Mouse (Mus musculus) liver, embryonic 11.5 days (tissue): Measurements from ENCODE around the gene Hist1h1d. TPM values are rescaled to one million over a fixed set of nuclear protein-coding genes. Genes with fewer than 3 reads are reported as not detected.

Experiments used
- ATAC-seq: fragments of 200-750 bp; cut with Nextera tagmentation; replicated peaks from 2 replicates; pipeline ENCODE4 v1.8.0; 2017; ENCODE audit warnings: moderate number of reproducible peaks, mild to moderate bottlenecking, moderate TSS enrichment, moderate library complexity; ENCODE audit not compliant: low FRiP score
- DNase-seq: peaks from one replicate; pipeline ENCODE4 v3.0.0-alpha.2; 2017; ENCODE audit warnings: low spot score
- H3K27ac ChIP-seq: fragments of 300-500 bp; sonication (generic); 2 replicates; pipeline ENCODE4 v1.5.1; 2014; ENCODE audit warnings: mild to moderate bottlenecking, low read depth, low read length, control low read depth
- H3K27me3 ChIP-seq: fragments of 300-500 bp; sonication (generic); replicated peaks from 2 replicates; pipeline ENCODE4 v1.6.1; 2014; ENCODE audit warnings: low read length, mixed read lengths; ENCODE audit not compliant: control insufficient read depth, insufficient read depth
- H3K36me3 ChIP-seq: fragments of 300-500 bp; sonication (generic); 2 replicates; pipeline ENCODE4 v1.6.1; 2014; ENCODE audit warnings: mild to moderate bottlenecking, low read length, moderate library complexity, mixed read lengths; ENCODE audit not compliant: control insufficient read depth, insufficient read depth
- H3K4me1 ChIP-seq: fragments of 300-500 bp; sonication (generic); replicated peaks from 2 replicates; pipeline ENCODE4 v1.6.1; 2014; ENCODE audit warnings: low read length, mixed read lengths; ENCODE audit not compliant: control insufficient read depth, insufficient read depth
- H3K4me2 ChIP-seq: fragments of 300-500 bp; sonication (generic); 2 replicates; pipeline ENCODE4 v1.6.1; 2014; ENCODE audit warnings: mild to moderate bottlenecking, control low read depth, moderate library complexity
- H3K4me3 ChIP-seq: fragments of 300-500 bp; sonication (generic); 2 replicates; pipeline ENCODE4 v1.5.1; 2014; ENCODE audit warnings: low read depth, low read length, control low read depth
- H3K9ac ChIP-seq: fragments of 300-500 bp; sonication (generic); 2 replicates; pipeline ENCODE4 v1.6.1; 2014; ENCODE audit warnings: low read depth, low read length, control low read depth
- H3K9me3 ChIP-seq: fragments of 300-500 bp; sonication (generic); 2 replicates; pipeline ENCODE4 v1.6.1; 2016; ENCODE audit warnings: low read length, inconsistent platforms, mixed read lengths; ENCODE audit not compliant: control insufficient read depth
- WGBS: fragments of 180-500 bp; shearing (Covaris S2); extraction: QIAGEN DNeasy Blood & Tissue Kit; methylation state at CpG from one replicate; pipeline ENCODE4 v1.1.7; 2014; 5-methylcytosine and 5-hydroxymethylcytosine counted together
- polyA plus RNA-seq: library from polyadenylated mRNA; unstranded; fragments of >200 nt; fragmentation: Nextera tagmentation; extraction: Ambion mirVana; gene quantifications from 2 replicates; pipeline ENCODE4 v1.2.1, GENCODE M21; 2014

The Hist1h1d gene
- polyA plus RNA-seq, 1 experiment from 2014 or later: 0.82 TPM

GRCm38 (mm10) chr13:23595622-23596372, 42.7 kb downstream of the Hist1h1d start:
- peak overlapping the region; percentile 36 for H3K4me2 ChIP-seq
- peak overlapping the region; percentile 75 for H3K27ac ChIP-seq
- no peak for DNase-seq
- H3K9ac ChIP-seq: peak overlapping the region; percentile 44
- 62% methylated on average over 7 of the region's 7 CpGs for WGBS
- no peaks in the 10 kb centered on the region for H3K36me3 ChIP-seq
- H3K9me3 ChIP-seq: no peaks in the 10 kb centered on the region
- peak; percentile 96 for ATAC-seq
- H3K27me3 ChIP-seq: no peaks in the 10 kb centered on the region
- H3K4me3 ChIP-seq: no peak overlapping the region
- H3K4me1 ChIP-seq: peaks cover 32% of the 10 kb centered on the region

- Histone ChIP-seq H3K27ac (no peak overlapping the region), H3K9ac (no peak overlapping the region), H3K27me3 (no peaks in the 10 kb centered on the region), H3K4me1 (peaks cover 27% of the 10 kb centered on the region), H3K4me3 (no peak overlapping the region), H3K9me3 (no peaks in the 10 kb centered on the region), H3K36me3 (no peaks in the 10 kb centered on the region), H3K4me2 (0 out of 2 replicates have a peak overlapping the region, but pooled peaks have one; percentile 4)
- 8% methylated on average over 9 of the region's 9 CpGs for WGBS
- DNase-seq: peak; percentile 64
- no peak; the same call in 1 of the 2 replicates for ATAC-seq
Observed at GRCm38 (mm10) chr13:23597957-23598356, 44.9 kb downstream of the Hist1h1d start.

- Histone ChIP-seq H3K9me3 (no peaks in the 10 kb centered on the region), H3K36me3 (no peaks in the 10 kb centered on the region), H3K27ac (no peak overlapping the region), H3K9ac (no peak overlapping the region), H3K4me2 (no peak overlapping the region), H3K4me1 (no peaks in the 10 kb centered on the region), H3K4me3 (no peak overlapping the region), H3K27me3 (no peaks in the 10 kb centered on the region)
- WGBS: 69% methylated on average over 7 of the region's 7 CpGs
- ATAC-seq (no peak), DNase-seq (no peak)
Observed at GRCm38 (mm10) chr13:23603182-23603699, 50.2 kb downstream of the Hist1h1d start.

GRCm38 (mm10) chr13:23604452-23604851, 51.4 kb downstream of the Hist1h1d start:
- Histone ChIP-seq H3K36me3 (no peaks in the 10 kb centered on the region), H3K27me3 (no peaks in the 10 kb centered on the region), H3K9ac (no peak overlapping the region), H3K4me1 (peaks cover 2% of the 10 kb centered on the region; the same call in 1 of the 2 replicates), H3K27ac (no peak overlapping the region), H3K4me2 (no peak overlapping the region), H3K9me3 (no peaks in the 10 kb centered on the region), H3K4me3 (no peak overlapping the region)
- DNase-seq: no peak
- no peak for ATAC-seq
- 86% methylated on average over 3 of the region's 3 CpGs for WGBS

DNA sequence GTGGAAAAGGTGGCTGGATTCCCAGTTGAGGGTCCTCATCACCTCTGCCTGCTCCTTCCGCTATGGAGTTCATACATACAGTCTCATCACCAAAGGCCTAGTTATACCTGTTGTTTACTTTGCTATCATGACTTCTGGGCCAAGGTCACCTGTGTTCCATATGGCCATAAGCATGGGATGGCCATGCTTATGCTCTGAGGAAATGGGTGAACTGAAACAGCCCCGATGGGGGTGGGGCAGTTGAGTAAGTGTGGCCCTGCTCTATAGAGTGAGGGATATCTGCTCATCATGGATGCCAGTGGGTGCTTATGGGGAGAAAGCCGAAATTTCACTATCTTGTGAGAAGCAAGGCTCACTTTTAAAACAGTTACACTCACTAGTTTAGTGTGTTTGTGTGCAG, 52.0 kb downstream of the Hist1h1d start:
- no peaks in the 10 kb centered on the region for H3K27me3 ChIP-seq
- 83% methylated on average over 3 of the region's 3 CpGs for WGBS
- ATAC-seq (no peak), DNase-seq (no peak)
- H3K4me2 ChIP-seq: no peak overlapping the region
- H3K4me1 ChIP-seq: peaks cover 7% of the 10 kb centered on the region; the same call in 1 of the 2 replicates
- H3K9ac ChIP-seq: no peak overlapping the region
- no peak overlapping the region for H3K27ac ChIP-seq
- no peaks in the 10 kb centered on the region for H3K36me3 ChIP-seq
- H3K9me3 ChIP-seq: no peaks in the 10 kb centered on the region
- no peak overlapping the region for H3K4me3 ChIP-seq

DNA sequence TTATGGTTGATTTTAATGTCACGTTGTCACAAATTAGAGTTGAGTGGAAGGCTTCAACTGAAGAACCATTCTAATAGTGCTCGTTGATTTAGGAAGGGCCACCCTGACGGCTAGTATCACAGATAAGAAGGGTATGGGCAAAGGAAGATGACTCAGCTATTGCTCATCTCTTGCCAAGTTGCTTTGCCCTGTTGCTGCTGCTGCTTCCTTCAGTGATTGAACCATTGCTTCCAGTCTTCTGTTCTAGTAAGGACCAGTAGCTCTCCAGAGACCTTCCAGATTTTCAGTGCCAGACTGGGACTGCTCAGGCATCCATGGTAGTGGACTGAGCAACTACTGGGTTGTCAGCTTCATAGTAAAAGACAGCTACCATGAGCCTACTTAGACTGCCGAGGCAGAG, 56.1 kb downstream of the Hist1h1d start:
- peaks cover 8% of the 10 kb centered on the region; the same call in 1 of the 2 replicates for H3K4me1 ChIP-seq
- ATAC-seq: peak; percentile 73
- H3K27ac ChIP-seq: no peak overlapping the region
- no peak overlapping the region for H3K4me2 ChIP-seq
- 49% methylated on average over 4 of the region's 4 CpGs for WGBS
- no peak overlapping the region for H3K4me3 ChIP-seq
- 0 out of 2 replicates have a peak, but pooled peaks cover 3% of the 10 kb centered on the region for H3K36me3 ChIP-seq
- no peak for DNase-seq
- H3K9me3 ChIP-seq: no peaks in the 10 kb centered on the region
- H3K9ac ChIP-seq: no peak overlapping the region
- no peaks in the 10 kb centered on the region for H3K27me3 ChIP-seq

DNA sequence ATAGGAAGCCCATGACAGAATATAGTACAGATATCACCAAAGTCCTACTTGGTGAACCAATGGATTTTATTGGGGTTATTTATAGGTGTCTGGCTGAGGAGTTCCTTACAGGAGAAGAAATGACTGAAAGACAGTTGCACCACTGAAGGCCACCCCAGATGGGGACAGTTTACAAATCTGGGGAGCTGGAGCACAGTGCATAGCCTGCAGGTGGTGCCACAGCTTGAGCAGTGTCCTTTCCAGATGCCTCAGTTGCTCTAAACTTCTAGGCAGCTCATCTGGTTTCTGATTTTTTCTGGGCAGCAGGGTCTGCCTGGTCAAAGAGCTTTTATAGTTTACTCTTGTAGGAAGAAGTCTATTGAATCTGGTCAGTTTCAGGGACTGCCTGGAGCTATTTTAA, 56.8 kb downstream of the Hist1h1d start:
- Histone ChIP-seq H3K9me3 (no peaks in the 10 kb centered on the region), H3K27me3 (no peaks in the 10 kb centered on the region), H3K4me2 (no peak overlapping the region), H3K36me3 (0 out of 2 replicates have a peak, but pooled peaks cover 3% of the 10 kb centered on the region), H3K4me3 (no peak overlapping the region), H3K27ac (0 out of 2 replicates have a peak overlapping the region, but pooled peaks have one; percentile 41), H3K4me1 (peaks cover 8% of the 10 kb centered on the region; the same call in 1 of the 2 replicates), H3K9ac (no peak overlapping the region)
- no peak for ATAC-seq
- DNase-seq: no peak
